Mouse (Mus musculus) liver, embryonic 15.5 days (tissue): Measurements from ENCODE around the gene Zmynd8. TPM values are rescaled to one million over a fixed set of nuclear protein-coding genes. Genes with fewer than 3 reads are reported as not detected.

Source experiments
- ATAC-seq: fragments of 200-750 bp; cut with Nextera tagmentation; 2 replicates; pipeline ENCODE4 v1.8.0; 2017; ENCODE audit warnings: moderate number of reproducible peaks, mild to moderate bottlenecking, moderate library complexity; ENCODE audit not compliant: insufficient read depth
- H3K27ac ChIP-seq: fragments of 300-500 bp; sonication (generic); replicated peaks from 2 replicates; pipeline ENCODE4 v1.5.1; 2015; ENCODE audit warnings: mild to moderate bottlenecking, inconsistent platforms
- H3K27me3 ChIP-seq: fragments of 300-500 bp; sonication (generic); 2 replicates; pipeline ENCODE4 v1.6.1; 2015; ENCODE audit warnings: mild to moderate bottlenecking, inconsistent platforms
- H3K36me3 ChIP-seq: fragments of 300-500 bp; sonication (generic); replicated peaks from 2 replicates; pipeline ENCODE4 v1.6.1; 2015; ENCODE audit warnings: moderate library complexity, mild to moderate bottlenecking, inconsistent platforms
- H3K4me1 ChIP-seq: fragments of 300-500 bp; sonication (generic); replicated peaks from 2 replicates; pipeline ENCODE4 v1.6.1; 2015; ENCODE audit warnings: inconsistent platforms
- H3K4me2 ChIP-seq: fragments of 300-500 bp; sonication (generic); 2 replicates; pipeline ENCODE4 v1.6.1; 2015; ENCODE audit warnings: moderate library complexity, mild to moderate bottlenecking, inconsistent platforms
- H3K4me3 ChIP-seq: fragments of 300-500 bp; sonication (generic); replicated peaks from 2 replicates; pipeline ENCODE4 v1.5.1; 2015; ENCODE audit warnings: mild to moderate bottlenecking, inconsistent platforms
- H3K9ac ChIP-seq: fragments of 300-500 bp; sonication (generic); 2 replicates; pipeline ENCODE4 v1.6.1; 2015; ENCODE audit warnings: moderate library complexity, mild to moderate bottlenecking, inconsistent platforms
- H3K9me3 ChIP-seq: fragments of 300-500 bp; sonication (generic); replicated peaks from 2 replicates; pipeline ENCODE4 v1.6.1; 2016; ENCODE audit warnings: inconsistent platforms
- WGBS: fragments of 180-500 bp; shearing (Covaris S2); methylation state at CpG from one replicate; pipeline ENCODE4 v1.1.7; 2015; ENCODE audit warnings: mixed read lengths; ENCODE audit not compliant: insufficient replicate concordance; 5-methylcytosine and 5-hydroxymethylcytosine counted together
- polyA plus RNA-seq: library from polyadenylated mRNA; unstranded; fragments of >200 nt; fragmentation: Nextera tagmentation; extraction: Ambion mirVana; gene quantifications from 2 replicates; pipeline ENCODE4 v1.2.1, GENCODE M21; 2015

The Zmynd8 gene
- polyA plus RNA-seq, 1 experiment from 2014 or later: 24.6 TPM

DNA sequence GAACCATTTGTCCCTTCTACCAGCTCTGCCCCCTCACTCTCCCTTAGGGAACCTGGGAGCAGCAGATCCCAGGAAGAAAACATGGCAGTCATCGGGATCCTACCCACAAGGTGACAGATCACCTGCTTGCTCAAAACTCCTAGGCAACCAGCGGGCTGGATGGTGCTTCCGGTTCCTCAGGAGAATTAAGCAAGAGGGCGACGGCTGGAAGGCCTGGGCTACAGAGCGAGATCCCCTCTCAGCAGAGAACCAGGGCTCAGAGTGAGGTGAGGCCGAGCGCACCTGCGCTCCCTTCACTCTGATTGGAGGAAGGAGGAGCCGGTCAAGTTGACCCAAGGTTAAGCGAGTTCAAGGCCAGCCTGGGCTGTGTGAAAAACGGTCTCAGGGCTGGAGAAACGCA, 2.6 kb downstream of the Zmynd8 start:
- Histone ChIP-seq H3K4me3 (no peak overlapping the region), H3K4me2 (no peak overlapping the region), H3K9me3 (no peaks in the 10 kb centered on the region), H3K27me3 (no peaks in the 10 kb centered on the region), H3K36me3 (no peaks in the 10 kb centered on the region), H3K27ac (no peak overlapping the region), H3K9ac (no peak overlapping the region), H3K4me1 (peaks cover 76% of the 10 kb centered on the region)
- WGBS: 69% methylated on average over 13 of the region's 13 CpGs
- ATAC-seq: no peak

DNA sequence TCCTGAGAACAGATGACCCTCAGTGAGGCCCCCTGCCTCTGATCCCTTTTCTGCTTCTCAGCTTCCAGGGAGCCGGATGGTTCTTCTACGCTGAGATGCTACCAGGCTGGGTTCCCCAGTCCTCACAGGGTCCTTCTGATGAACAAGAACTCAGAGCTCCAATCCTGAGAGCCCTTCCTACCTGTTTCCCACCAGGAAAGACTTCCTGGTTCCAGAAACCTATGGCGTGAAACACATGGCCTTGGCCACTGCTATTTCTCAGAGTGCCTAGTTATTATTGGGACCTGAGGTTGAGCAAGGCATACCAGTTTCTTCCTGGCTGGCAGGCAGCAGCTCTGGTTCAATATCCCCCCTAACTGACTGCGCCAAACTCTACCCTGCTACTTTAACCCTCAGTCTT, 3.1 kb downstream of the Zmynd8 start:
- Histone ChIP-seq H3K9ac (no peak overlapping the region), H3K27ac (no peak overlapping the region), H3K4me3 (no peak overlapping the region), H3K27me3 (no peaks in the 10 kb centered on the region), H3K4me1 (peaks cover 74% of the 10 kb centered on the region), H3K4me2 (no peak overlapping the region), H3K9me3 (no peaks in the 10 kb centered on the region), H3K36me3 (no peaks in the 10 kb centered on the region)
- no peak for ATAC-seq
- WGBS: 75% methylated on average over 4 of the region's 4 CpGs

DNA sequence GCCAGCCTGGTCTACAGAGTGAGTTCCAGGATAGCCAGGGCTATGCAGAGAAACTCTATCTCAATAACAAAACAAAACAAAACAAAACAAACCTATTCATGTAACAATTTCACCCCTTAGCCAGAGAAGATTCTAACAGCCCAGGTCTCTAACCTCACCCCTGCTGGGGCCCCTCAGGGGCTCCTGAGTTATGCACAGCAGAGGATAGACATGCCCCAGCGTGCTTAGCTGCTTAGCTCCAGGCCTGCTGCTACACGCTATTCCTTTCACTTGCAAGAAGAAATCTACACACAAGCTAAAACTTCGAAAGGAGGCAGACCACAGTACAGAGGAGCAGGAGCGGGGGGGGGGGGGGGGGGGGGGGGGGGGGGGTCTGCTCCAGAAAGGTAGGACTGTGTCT, 4.3 kb downstream of the Zmynd8 start:
- Histone ChIP-seq H3K36me3 (no peaks in the 10 kb centered on the region), H3K9ac (no peak overlapping the region), H3K27ac (no peak overlapping the region), H3K4me2 (no peak overlapping the region), H3K9me3 (no peaks in the 10 kb centered on the region), H3K27me3 (no peaks in the 10 kb centered on the region), H3K4me3 (no peak overlapping the region), H3K4me1 (peaks cover 74% of the 10 kb centered on the region)
- no peak for ATAC-seq
- 36% methylated on average over 3 of the region's 4 CpGs for WGBS

DNA sequence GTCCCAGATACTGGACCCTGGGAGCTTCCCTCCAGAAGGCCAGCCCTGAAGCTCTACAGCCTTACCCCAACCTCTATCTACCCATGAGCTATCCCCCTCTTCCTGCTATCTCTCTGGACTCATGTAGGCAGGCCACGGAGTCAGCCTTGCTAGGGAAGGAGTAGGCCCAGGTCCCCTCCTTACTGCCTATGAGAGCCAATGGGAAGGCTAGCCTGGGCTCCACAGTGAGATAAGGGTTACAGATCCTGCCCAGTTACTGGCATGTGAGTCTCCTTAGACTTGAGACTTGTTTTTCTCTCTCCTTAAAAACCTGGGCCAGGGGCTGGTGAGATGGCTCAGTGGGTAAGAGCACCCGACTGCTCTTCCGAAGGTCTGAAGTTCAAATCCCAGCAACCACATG, 5.6 kb downstream of the Zmynd8 start:
- WGBS: 48% methylated on average over 3 of the region's 3 CpGs
- Histone ChIP-seq H3K9ac (no peak overlapping the region), H3K4me1 (peaks cover 74% of the 10 kb centered on the region), H3K36me3 (no peaks in the 10 kb centered on the region), H3K27ac (peak overlapping the region; percentile 60), H3K9me3 (no peaks in the 10 kb centered on the region), H3K4me2 (no peak overlapping the region), H3K4me3 (no peak overlapping the region), H3K27me3 (no peaks in the 10 kb centered on the region)
- ATAC-seq: no peak

DNA sequence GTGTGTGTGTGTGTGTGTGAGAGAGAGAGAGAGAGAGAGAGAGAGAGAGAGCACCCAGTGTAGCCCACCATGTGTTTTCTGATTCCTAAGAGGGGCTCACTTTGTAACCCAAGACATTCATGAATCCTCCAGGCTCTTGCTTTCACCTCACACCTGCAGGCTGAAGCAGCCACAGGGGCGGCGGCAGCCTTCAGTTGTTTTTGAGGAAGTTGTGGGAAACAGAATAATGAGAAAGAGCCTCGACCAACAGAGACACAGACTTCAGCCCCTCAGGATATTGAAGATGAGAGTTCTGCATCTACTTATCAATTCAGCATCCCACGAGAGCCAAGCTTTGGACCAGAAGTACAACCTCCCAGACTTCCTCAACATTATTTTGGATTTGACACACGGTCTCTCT, 6.2 kb downstream of the Zmynd8 start:
- Histone ChIP-seq H3K4me1 (peaks cover 80% of the 10 kb centered on the region), H3K4me3 (no peak overlapping the region), H3K4me2 (no peak overlapping the region), H3K9ac (no peak overlapping the region), H3K9me3 (no peaks in the 10 kb centered on the region), H3K27me3 (no peaks in the 10 kb centered on the region), H3K27ac (peak overlapping the region; percentile 60), H3K36me3 (no peaks in the 10 kb centered on the region)
- ATAC-seq: no peak
- WGBS: 28% methylated on average over 5 of the region's 5 CpGs

DNA sequence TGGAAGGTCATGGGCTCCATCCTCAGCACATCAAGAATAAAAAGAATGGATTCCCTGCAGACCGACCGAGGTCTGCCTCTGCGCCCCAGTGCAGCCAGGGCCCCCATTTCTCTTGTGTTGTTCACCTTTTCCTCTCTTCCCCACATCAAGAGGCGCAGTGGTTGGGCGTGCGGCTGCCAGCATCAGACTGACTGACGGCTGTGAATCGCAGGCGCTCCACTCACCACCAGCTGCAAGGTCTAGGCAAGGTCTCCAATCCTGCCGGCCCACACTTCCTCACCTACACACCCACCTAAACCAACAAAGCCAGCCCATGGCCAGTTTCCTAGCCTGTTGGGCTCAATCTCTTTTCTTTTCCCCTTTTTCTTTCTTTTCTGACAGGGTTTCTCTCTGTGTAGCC, 8.4 kb downstream of the Zmynd8 start:
- WGBS: 59% methylated on average over 10 of the region's 10 CpGs
- Histone ChIP-seq H3K9me3 (no peaks in the 10 kb centered on the region), H3K27me3 (no peaks in the 10 kb centered on the region), H3K4me1 (peaks cover 83% of the 10 kb centered on the region), H3K9ac (no peak overlapping the region), H3K27ac (peak overlapping the region; percentile 100), H3K4me3 (no peak overlapping the region), H3K4me2 (no peak overlapping the region), H3K36me3 (no peaks in the 10 kb centered on the region)
- no peak for ATAC-seq

DNA sequence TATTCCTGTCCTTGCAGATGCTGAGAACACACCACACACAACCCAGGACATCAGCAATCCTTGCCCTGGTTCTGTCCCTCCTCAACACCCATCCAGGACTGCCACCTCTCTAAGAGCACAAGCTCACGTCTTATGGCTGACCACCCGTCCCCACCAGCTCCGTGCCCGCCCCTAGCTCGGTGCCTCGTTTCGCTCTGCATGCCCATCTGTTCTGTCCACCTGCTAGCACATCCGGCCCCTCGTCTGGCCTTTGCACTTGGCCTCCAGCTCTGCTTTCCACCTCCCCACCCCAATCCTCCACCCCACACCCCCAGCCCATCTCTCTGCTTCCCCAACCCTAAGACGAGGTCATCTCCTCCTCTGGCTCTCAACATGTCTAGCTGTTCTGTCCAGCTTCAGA, 8.9 kb downstream of the Zmynd8 start:
- Histone ChIP-seq H3K4me3 (no peak overlapping the region), H3K4me2 (no peak overlapping the region), H3K4me1 (peaks cover 83% of the 10 kb centered on the region), H3K27me3 (no peaks in the 10 kb centered on the region), H3K9ac (no peak overlapping the region), H3K9me3 (no peaks in the 10 kb centered on the region), H3K27ac (peak overlapping the region; percentile 100), H3K36me3 (no peaks in the 10 kb centered on the region)
- WGBS: 79% methylated on average over 10 of the region's 10 CpGs
- ATAC-seq: no peak

DNA sequence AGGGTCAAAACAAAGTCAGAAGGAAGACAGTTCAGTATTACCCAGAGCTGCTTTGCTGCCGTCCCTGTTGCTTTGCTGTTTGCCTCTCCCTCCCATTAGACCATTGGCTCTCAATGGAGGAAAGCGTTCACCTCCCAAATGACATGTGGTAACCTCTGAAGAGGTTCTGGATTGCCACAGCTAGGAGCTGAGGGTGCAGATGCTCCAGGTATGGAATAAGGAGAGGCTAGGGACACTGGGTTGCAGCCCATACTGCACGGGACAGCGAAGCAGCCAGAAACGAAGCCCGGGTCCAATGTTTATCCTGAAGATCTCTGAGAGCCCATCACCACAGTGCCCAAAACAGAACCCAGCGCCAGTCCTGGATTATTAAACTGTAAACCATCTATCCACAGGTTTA, 9.6 kb downstream of the Zmynd8 start:
- H3K27ac ChIP-seq: peak overlapping the region; percentile 100
- ATAC-seq: no peak
- no peaks in the 10 kb centered on the region for H3K9me3 ChIP-seq
- no peaks in the 10 kb centered on the region for H3K36me3 ChIP-seq
- peak overlapping the region; percentile 96 for H3K4me2 ChIP-seq
- 50% methylated on average over 7 of the region's 7 CpGs for WGBS
- no peaks in the 10 kb centered on the region for H3K27me3 ChIP-seq
- peak overlapping the region; percentile 50 for H3K9ac ChIP-seq
- peaks cover 82% of the 10 kb centered on the region for H3K4me1 ChIP-seq
- no peak overlapping the region for H3K4me3 ChIP-seq

DNA sequence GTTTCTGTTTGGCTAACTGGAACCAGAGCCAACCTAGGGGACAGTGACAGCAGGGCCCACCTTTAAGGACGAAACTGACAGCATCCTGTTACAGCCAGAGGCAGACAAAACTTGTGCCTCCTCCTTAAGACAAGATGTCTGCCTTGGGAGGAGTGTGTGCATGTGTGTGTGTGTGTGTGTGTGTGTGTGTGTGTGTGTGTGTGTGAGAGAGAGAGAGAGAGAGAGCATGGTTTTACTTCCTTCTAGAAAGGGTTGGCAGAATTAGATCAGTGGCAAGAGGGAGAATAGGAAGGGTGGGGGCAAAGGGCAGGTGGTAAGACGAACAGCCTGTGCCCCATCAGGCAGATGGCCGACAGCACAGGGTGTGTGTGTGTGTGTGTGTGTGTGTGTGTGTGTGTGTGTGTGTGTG, 10.0 kb downstream of the Zmynd8 start:
- Histone ChIP-seq H3K4me2 (peak overlapping the region; percentile 96), H3K27ac (peak overlapping the region; percentile 100), H3K4me3 (peak overlapping the region; percentile 33), H3K9me3 (no peaks in the 10 kb centered on the region), H3K27me3 (no peaks in the 10 kb centered on the region), H3K36me3 (no peaks in the 10 kb centered on the region), H3K9ac (peak overlapping the region; percentile 50), H3K4me1 (peaks cover 82% of the 10 kb centered on the region)
- peak; percentile 13 for ATAC-seq
- under 1% methylated on average over 3 of the region's 3 CpGs for WGBS

DNA sequence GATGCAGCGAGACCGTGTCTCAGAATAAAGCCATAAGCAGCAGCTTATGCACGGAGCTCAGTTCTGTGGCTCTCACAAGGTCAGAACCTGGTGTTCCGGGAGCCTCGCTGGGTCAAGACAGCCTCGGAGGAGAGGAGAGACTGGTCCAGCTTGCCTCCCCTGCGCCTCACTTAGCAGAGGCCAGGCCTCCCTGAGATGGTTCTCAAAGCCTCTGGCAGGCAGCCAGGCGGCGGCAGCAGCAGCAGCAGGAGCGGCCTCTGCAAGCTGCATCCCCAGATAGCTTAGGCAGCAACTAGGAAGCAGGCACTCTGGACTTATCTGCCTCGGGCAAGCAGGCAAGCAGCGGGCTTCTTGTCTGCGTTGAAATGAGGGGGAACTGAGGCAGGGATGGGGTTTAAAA, 10.4 kb downstream of the Zmynd8 start:
- 20% methylated on average over 13 of the region's 13 CpGs for WGBS
- H3K4me1 ChIP-seq: peaks cover 85% of the 10 kb centered on the region
- ATAC-seq: peak; percentile 73

DNA sequence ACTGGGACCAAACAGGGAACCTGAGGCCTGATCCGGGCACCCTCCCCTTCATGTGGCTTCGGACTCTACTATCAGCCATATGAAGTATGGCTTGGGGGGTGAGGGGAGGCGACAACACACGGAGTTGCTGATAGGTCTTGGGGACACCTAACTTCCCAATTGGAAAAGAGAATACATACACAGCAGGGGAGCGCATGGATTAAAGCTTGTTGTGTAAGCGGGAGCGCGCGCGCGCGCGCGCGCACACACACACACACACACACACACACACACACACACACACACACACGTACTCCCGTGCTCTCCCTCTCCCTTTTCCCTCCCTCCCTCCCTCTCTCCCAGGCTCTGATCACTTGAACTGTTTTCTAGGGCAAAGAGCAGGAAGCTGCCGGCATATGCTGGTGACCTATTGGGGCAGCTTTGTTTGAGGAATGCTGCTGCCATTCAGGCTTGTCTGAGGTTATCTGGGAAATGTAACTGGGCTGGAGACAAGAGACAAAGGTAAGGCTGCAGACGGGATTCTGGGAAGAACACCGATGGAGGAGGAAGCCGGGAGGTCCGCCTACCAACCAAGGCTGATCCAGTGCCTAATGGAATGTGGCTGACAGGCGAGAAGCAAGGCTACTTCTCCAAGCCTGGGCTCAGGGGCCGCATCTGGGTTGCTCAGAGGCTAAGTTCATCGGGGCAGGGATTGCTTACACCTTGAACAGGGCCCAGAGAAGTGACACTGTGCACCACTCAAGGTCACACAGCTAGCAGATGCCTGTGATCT, 11.8 kb downstream of the Zmynd8 start:
- Histone ChIP-seq H3K4me1 (peaks cover 87% of the 10 kb centered on the region), H3K4me3 (0 out of 2 replicates have a peak overlapping the region, but pooled peaks have one; percentile 9), H3K27ac (peak overlapping the region; percentile 100), H3K9me3 (no peaks in the 10 kb centered on the region), H3K4me2 (peak overlapping the region; percentile 96), H3K27me3 (no peaks in the 10 kb centered on the region), H3K36me3 (0 out of 2 replicates have a peak, but pooled peaks cover under 1% of the 10 kb centered on the region), H3K9ac (peak overlapping the region; percentile 87)
- 55% methylated on average over 25 of the region's 25 CpGs for WGBS
- ATAC-seq: no peak

More for the DNA sequence above, 10.4 kb downstream of the Zmynd8 start:
- H3K36me3 ChIP-seq: no peaks in the 10 kb centered on the region
- no peaks in the 10 kb centered on the region for H3K9me3 ChIP-seq
- peak overlapping the region; percentile 96 for H3K4me2 ChIP-seq
- peak overlapping the region; percentile 33 for H3K4me3 ChIP-seq
- no peaks in the 10 kb centered on the region for H3K27me3 ChIP-seq
- peak overlapping the region; percentile 55 for H3K9ac ChIP-seq
- peak overlapping the region; percentile 100 for H3K27ac ChIP-seq

DNA sequence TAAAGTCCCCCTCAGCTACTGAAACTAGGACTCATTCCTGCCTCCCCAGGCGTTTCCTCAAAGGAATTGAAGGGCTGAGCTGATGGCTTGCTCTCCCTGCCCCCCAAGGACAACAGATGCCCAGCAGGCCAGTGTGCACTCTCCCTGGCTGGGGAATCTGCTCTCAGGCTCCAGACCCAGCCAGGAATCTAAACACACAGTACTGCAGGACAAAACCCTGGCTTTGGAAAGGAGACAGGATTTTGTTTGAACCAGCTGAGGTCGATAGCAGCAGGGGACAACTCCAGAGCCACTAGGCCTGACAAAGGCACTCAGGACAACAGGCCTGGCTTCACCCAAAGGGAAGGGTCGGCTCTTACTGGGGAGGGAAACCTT, 12.3 kb downstream of the Zmynd8 start:
- Histone ChIP-seq H3K27me3 (no peaks in the 10 kb centered on the region), H3K4me3 (no peak overlapping the region), H3K4me2 (peak overlapping the region; percentile 96), H3K9me3 (no peaks in the 10 kb centered on the region), H3K27ac (peak overlapping the region; percentile 100), H3K9ac (peak overlapping the region; percentile 87), H3K36me3 (peaks cover 6% of the 10 kb centered on the region), H3K4me1 (peaks cover 93% of the 10 kb centered on the region)
- no peak for ATAC-seq
- WGBS: 35% methylated on average over 3 of the region's 3 CpGs
